Mouse (Mus musculus) CH12.LX (cell line): ENCODE results near the gene Akr1cl. TPM values are rescaled to one million over a fixed set of nuclear protein-coding genes. Genes with fewer than 3 reads are reported as not detected.

Source experiments
- DNase-seq: peaks from one replicate; pipeline ENCODE4 v3.0.0-alpha.2; 2013; ENCODE audit errors: extremely low read depth
- H3K27ac ChIP-seq: 2 replicates; pipeline ENCODE4 v1.5.1; 2012; ENCODE audit warnings: low read depth, mild to moderate bottlenecking, control low read depth, moderate library complexity; ENCODE audit not compliant: insufficient read depth
- H3K27me3 ChIP-seq: replicated peaks from 2 replicates; pipeline ENCODE3; 2012; ENCODE audit warnings: inconsistent platforms
- H3K36me3 ChIP-seq, 2 experiments: replicated peaks in 1 of 2; 2 replicates each; pipeline versions ENCODE3 to v1.6.1; 2012; ENCODE audit warnings: inconsistent platforms in 1 of 2, low read length in 1 of 2, mild to moderate bottlenecking in 1 of 2, mixed read lengths in 1 of 2, moderate library complexity in 1 of 2; ENCODE audit not compliant: control insufficient read depth in 1 of 2, insufficient read depth in 1 of 2
- H3K4me1 ChIP-seq, 2 experiments: 2 replicates each; pipeline ENCODE4 v1.6.1; 2012; ENCODE audit warnings: inconsistent platforms in 1 of 2, moderate library complexity in 1 of 2; ENCODE audit not compliant: insufficient read depth in 2 of 2, control insufficient read depth in 1 of 2
- H3K4me2 ChIP-seq: 2 replicates; pipeline ENCODE4 v1.6.1; 2012; ENCODE audit warnings: low read depth, mild to moderate bottlenecking, control low read depth; ENCODE audit not compliant: poor library complexity, insufficient read depth, severe bottlenecking
- H3K4me3 ChIP-seq, 3 experiments: fragments of 150-350 bp in 1 of 3; sonication (generic) in 1 of 3; replicated peaks in 1 of 3; 2 replicates each; pipeline versions ENCODE3 to v1.5.1; 2011 to 2012; ENCODE audit warnings: low read depth in 2 of 3, low read length in 2 of 3, mild to moderate bottlenecking in 2 of 3, moderate library complexity in 2 of 3, control low read depth in 1 of 3, improper control_type of control experiment in 1 of 3, inconsistent platforms in 1 of 3, mixed read lengths in 1 of 3; ENCODE audit not compliant: poor library complexity in 1 of 3
- H3K79me2 ChIP-seq: replicated peaks from 2 replicates; pipeline ENCODE4 v1.6.1; 2012; ENCODE audit warnings: mild to moderate bottlenecking, moderate library complexity; ENCODE audit not compliant: control insufficient read depth, poor library complexity, insufficient read depth, severe bottlenecking; ENCODE audit errors: extremely low read depth
- H3K9ac ChIP-seq: 2 replicates; pipeline ENCODE4 v1.6.1; 2012; ENCODE audit warnings: low read depth, mild to moderate bottlenecking, control low read depth, moderate library complexity; ENCODE audit not compliant: insufficient read depth
- H3K9me3 ChIP-seq: replicated peaks from 2 replicates; pipeline ENCODE3; 2012; ENCODE audit warnings: low read length, inconsistent platforms, mixed read lengths
- ELF1 ChIP-seq: IDR thresholded peaks from 2 replicates; pipeline ENCODE4 v1.6.1; 2014; ENCODE audit warnings: low read depth, mild to moderate bottlenecking, inconsistent platforms, low read length, improper control_type of control experiment
- EP300 ChIP-seq: IDR thresholded peaks from 2 replicates; pipeline ENCODE4 v1.6.1; 2011; ENCODE audit warnings: low read length, improper control_type of control experiment
- ETS1 ChIP-seq: conservative IDR thresholded peaks from 2 replicates; pipeline ENCODE4 v1.6.1; 2012; ENCODE audit warnings: low read depth, mild to moderate bottlenecking, inconsistent platforms, low read length, improper control_type of control experiment, moderate library complexity
- MXI1 ChIP-seq: IDR thresholded peaks from 2 replicates; pipeline ENCODE4 v1.6.1; 2011; ENCODE audit warnings: mild to moderate bottlenecking, low read depth, low read length, improper control_type of control experiment
- MYC ChIP-seq: IDR thresholded peaks from 2 replicates; pipeline ENCODE4 v1.6.1; 2011; ENCODE audit warnings: low read depth, mild to moderate bottlenecking, improper control_type of control experiment, low read length
- NELFE ChIP-seq: IDR thresholded peaks from 2 replicates; pipeline ENCODE4 v1.6.1; 2011; ENCODE audit warnings: low read depth, low read length, improper control_type of control experiment
- PAX5 ChIP-seq: IDR thresholded peaks from 2 replicates; pipeline ENCODE4 v1.6.1; 2012; ENCODE audit warnings: low read length, inconsistent platforms, mixed read lengths
- USF1 ChIP-seq: IDR thresholded peaks from 2 replicates; pipeline ENCODE4 v1.6.1; 2014; ENCODE audit warnings: low read depth, mild to moderate bottlenecking, inconsistent platforms, low read length, improper control_type of control experiment
- ZMIZ1 ChIP-seq: IDR thresholded peaks from 2 replicates; pipeline ENCODE4 v1.6.1; 2012; ENCODE audit warnings: low read depth, mild to moderate bottlenecking, inconsistent platforms, low read length, improper control_type of control experiment
- ZNF384 ChIP-seq: IDR thresholded peaks from 2 replicates; pipeline ENCODE4 v1.6.1; 2012; ENCODE audit warnings: low read depth, low read length, improper control_type of control experiment, inconsistent platforms
- dilution Hi-C: fragments of 300-500 bp; cut with MboI; formaldehyde crosslinking; loops from 2 replicates; pipeline ENCODE4 v1.14.3; 2020; ENCODE audit warnings: low sequenced_read_pairs; ENCODE audit not compliant: extremely low pct_unique_long_range_greater_than_20kb, extremely low pct_ligation_motif_present
- in situ Hi-C: fragments of 300-500 bp; cut with MboI; formaldehyde crosslinking; loops from 3 replicates; pipeline ENCODE4 v1.14.3; 2019; ENCODE audit warnings: low sequenced_read_pairs, low pct_ligation_motif_present, low pct_unique_long_range_greater_than_20kb, mixed read lengths
- polyA plus RNA-seq: library from polyadenylated mRNA; unstranded; fragments of >175 nt; gene quantifications from 2 replicates; pipeline ENCODE4 v1.2.1, GENCODE M21; 2012; ENCODE audit warnings: low read depth; ENCODE audit not compliant: insufficient read length
- total RNA-seq, 2 experiments: library from RNA; depleted of rRNA; stranded (reverse); fragments of 300-350 nt in 1 of 2; fragments of >200 nt in 1 of 2; gene quantifications; 2 replicates each; pipeline ENCODE4 v1.2.3; 2012 to 2014

Gene Akr1cl
- total and polyA plus RNA-seq, 3 experiments, result not detected

GRCm38 (mm10) chr1:64978321-64978799 is 54.2 kb downstream of the Akr1cl start (continued):
- TF ChIP-seq ZNF384 (peak; percentile 80), NELFE (no peak), MXI1 (no peak), ETS1 (peak; percentile 76), PAX5 (no peak), MYC (no peak), EP300 (no peak)

- H3K36me3 ChIP-seq, result no peaks in the 10 kb centered on the region
- no peak overlapping the region for H3K4me2 ChIP-seq
- dilution Hi-C loops, result no loop called here
- DNase-seq, result no peak
- no peak overlapping the region for H3K9ac ChIP-seq
- no peaks in the 10 kb centered on the region for H3K27me3 ChIP-seq
- in situ Hi-C loops, result no loop called here
- no peak overlapping the region for H3K27ac ChIP-seq
- no peaks in the 10 kb centered on the region for H3K9me3 ChIP-seq
- no peak for TF ChIP-seq USF1
- no peak for TF ChIP-seq ZNF384
- TF ChIP-seq ZMIZ1, result no peak
- no peaks in the 10 kb centered on the region for H3K79me2 ChIP-seq
- H3K4me3 ChIP-seq, result no peak overlapping the region
- peaks cover 14 to 27% of the 10 kb centered on the region in 2 experiments for H3K4me1 ChIP-seq
Measured at GRCm38 (mm10) chr1:64975346-64975745, 57.2 kb downstream of the Akr1cl start.

DNA sequence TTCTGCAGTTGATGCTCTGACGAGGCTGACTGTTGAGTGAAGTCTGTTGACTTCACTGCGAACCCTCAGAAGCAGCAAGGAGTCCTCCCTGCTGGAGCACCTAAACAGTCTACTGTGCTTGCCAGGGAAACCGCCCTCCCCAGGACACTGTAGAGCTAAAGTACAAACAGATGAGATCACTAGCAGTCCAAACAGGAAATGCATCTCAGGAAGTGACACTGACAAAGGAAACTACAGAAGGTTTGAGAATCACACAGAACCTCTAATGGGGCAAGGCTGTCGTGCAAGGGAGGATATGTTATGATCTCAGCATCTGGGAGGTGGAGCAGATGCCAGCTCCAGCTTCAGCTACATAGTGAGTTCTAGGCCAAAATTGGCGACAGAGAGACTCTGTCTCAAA is 61.9 kb downstream of the Akr1cl start:
- Histone ChIP-seq H3K4me3 (no peak overlapping the region), H3K4me1 (peaks cover 3 to 7% of the 10 kb centered on the region in 2 experiments; a peak in 2 of 4 replicates), H3K27ac (no peak overlapping the region), H3K79me2 (no peaks in the 10 kb centered on the region), H3K27me3 (no peaks in the 10 kb centered on the region), H3K9ac (no peak overlapping the region), H3K9me3 (no peaks in the 10 kb centered on the region), H3K36me3 (no peaks in the 10 kb centered on the region), H3K4me2 (no peak overlapping the region)
- DNase-seq, result no peak
- in situ Hi-C loops (no loop called here), dilution Hi-C loops (no loop called here)
- TF ChIP-seq MXI1, result no peak
- TF ChIP-seq ELF1, result 0 out of 2 replicates have a peak, but pooled peaks have one; percentile 16

Other genes starting within 250 kb of the Akr1cl start
- 14.1 and 14.6 TPM in 2 replicates for gene Plekhm3, start 75.9 kb downstream of the Akr1cl start, total RNA-seq (2012; rRNA removed)
- 9.5 and 9.9 TPM in 2 replicates for gene Plekhm3, start 75.9 kb downstream of the Akr1cl start, total RNA-seq (2014; rRNA removed)
- gene Plekhm3, start 75.9 kb downstream of the Akr1cl start, polyA plus RNA-seq, result 11.3 and 13.0 TPM in 2 replicates
- gene Cryge, start 18.4 kb upstream of the Akr1cl start, total RNA-seq (2012; rRNA removed), result not detected in 2 replicates
- not detected in 2 replicates for gene Cryge, start 18.4 kb upstream of the Akr1cl start, total RNA-seq (2014; rRNA removed)
- not detected in 2 replicates for gene Cryge, start 18.4 kb upstream of the Akr1cl start, polyA plus RNA-seq
- not detected in 2 replicates for gene Crygd, start 30.7 kb upstream of the Akr1cl start, total RNA-seq (2012; rRNA removed)
- gene Crygd, start 30.7 kb upstream of the Akr1cl start, total RNA-seq (2014; rRNA removed), result not detected in 2 replicates
- not detected in 2 replicates for gene Crygd, start 30.7 kb upstream of the Akr1cl start, polyA plus RNA-seq
- not detected in 2 replicates for gene Crygc, start 40.9 kb upstream of the Akr1cl start, total RNA-seq (2012; rRNA removed)
- gene Crygc, start 40.9 kb upstream of the Akr1cl start, total RNA-seq (2014; rRNA removed), result not detected in 2 replicates
- not detected in 2 replicates for gene Crygc, start 40.9 kb upstream of the Akr1cl start, polyA plus RNA-seq
- not detected in 2 replicates for gene Crygb, start 49.5 kb upstream of the Akr1cl start, total RNA-seq (2012; rRNA removed)
- gene Crygb, start 49.5 kb upstream of the Akr1cl start, total RNA-seq (2014; rRNA removed), result not detected in 2 replicates
- not detected in 2 replicates for gene Crygb, start 49.5 kb upstream of the Akr1cl start, polyA plus RNA-seq
- not detected in 2 replicates for gene Cryga, start 70.6 kb upstream of the Akr1cl start, total RNA-seq (2012; rRNA removed)
- not detected in 2 replicates for gene Cryga, start 70.6 kb upstream of the Akr1cl start, total RNA-seq (2014; rRNA removed)
- gene Cryga, start 70.6 kb upstream of the Akr1cl start, polyA plus RNA-seq, result not detected in 2 replicates
- gene Gm28845, start 86.8 kb upstream of the Akr1cl start, total RNA-seq (2012; rRNA removed), result not detected in 2 replicates
- not detected in 2 replicates for gene Gm28845, start 86.8 kb upstream of the Akr1cl start, total RNA-seq (2014; rRNA removed)
- gene Gm28845, start 86.8 kb upstream of the Akr1cl start, polyA plus RNA-seq, result not detected in 2 replicates
- gene D630023F18Rik, start 90.5 kb upstream of the Akr1cl start, total RNA-seq (2012; rRNA removed), result not detected in 2 replicates
- 0.13 and 0.18 TPM in 2 replicates for gene D630023F18Rik, start 90.5 kb upstream of the Akr1cl start, total RNA-seq (2014; rRNA removed)
- gene D630023F18Rik, start 90.5 kb upstream of the Akr1cl start, polyA plus RNA-seq, result 0.17 TPM in 1 of 2 replicates, not detected in the other
- gene Idh1, start 153.7 kb upstream of the Akr1cl start, total RNA-seq (2012; rRNA removed), result 8.1 and 9.3 TPM in 2 replicates
- 20.6 and 23.4 TPM in 2 replicates for gene Idh1, start 153.7 kb upstream of the Akr1cl start, total RNA-seq (2014; rRNA removed)
- 11.1 and 11.2 TPM in 2 replicates for gene Idh1, start 153.7 kb upstream of the Akr1cl start, polyA plus RNA-seq
- 14.5 and 14.8 TPM in 2 replicates for gene Pikfyve, start 153.9 kb upstream of the Akr1cl start, total RNA-seq (2012; rRNA removed)
- gene Pikfyve, start 153.9 kb upstream of the Akr1cl start, total RNA-seq (2014; rRNA removed), result 25.5 and 26.7 TPM in 2 replicates
- 12.6 and 14.5 TPM in 2 replicates for gene Pikfyve, start 153.9 kb upstream of the Akr1cl start, polyA plus RNA-seq
- gene Pth2r, start 249.3 kb upstream of the Akr1cl start, total RNA-seq (2012; rRNA removed), result not detected in 2 replicates
- not detected in 2 replicates for gene Pth2r, start 249.3 kb upstream of the Akr1cl start, total RNA-seq (2014; rRNA removed)
- not detected in 2 replicates for gene Pth2r, start 249.3 kb upstream of the Akr1cl start, polyA plus RNA-seq